Mouse (Mus musculus) heart, embryonic 12.5 days (tissue): ENCODE measurements around the gene Eya4. TPM values are rescaled to one million over a fixed set of nuclear protein-coding genes. Genes with fewer than 3 reads are reported as not detected.

ENCODE experiments used
- ATAC-seq: fragments of 200-750 bp; cut with Nextera tagmentation; 2 replicates; pipeline ENCODE4 v1.8.0; 2017; ENCODE audit warnings: moderate TSS enrichment, moderate library complexity; ENCODE audit not compliant: insufficient number of reproducible peaks, low FRiP score
- H3K27ac ChIP-seq: fragments of 300-500 bp; sonication (generic); 2 replicates; pipeline ENCODE4 v1.5.1; 2016; ENCODE audit warnings: mild to moderate bottlenecking, moderate library complexity; ENCODE audit not compliant: poor library complexity, severe bottlenecking
- H3K27me3 ChIP-seq: fragments of 300-500 bp; sonication (generic); replicated peaks from 2 replicates; pipeline ENCODE4 v1.6.1; 2016; ENCODE audit warnings: mild to moderate bottlenecking, moderate library complexity
- H3K36me3 ChIP-seq: fragments of 300-500 bp; sonication (generic); 2 replicates; pipeline ENCODE4 v1.6.1; 2016; ENCODE audit warnings: mild to moderate bottlenecking, moderate library complexity
- H3K4me1 ChIP-seq: fragments of 300-500 bp; sonication (generic); replicated peaks from 2 replicates; pipeline ENCODE4 v1.6.1; 2016; ENCODE audit warnings: mild to moderate bottlenecking
- H3K4me2 ChIP-seq: fragments of 300-500 bp; sonication (generic); 2 replicates; pipeline ENCODE4 v1.6.1; 2016; ENCODE audit warnings: mild to moderate bottlenecking, moderate library complexity
- H3K4me3 ChIP-seq: fragments of 300-500 bp; sonication (generic); 2 replicates; pipeline ENCODE4 v1.5.1; 2016; ENCODE audit warnings: mild to moderate bottlenecking
- H3K9ac ChIP-seq: fragments of 300-500 bp; sonication (generic); 2 replicates; pipeline ENCODE4 v1.6.1; 2016; ENCODE audit warnings: mild to moderate bottlenecking, moderate library complexity
- H3K9me3 ChIP-seq: fragments of 300-500 bp; sonication (generic); replicated peaks from 2 replicates; pipeline ENCODE4 v1.6.1; 2016; ENCODE audit warnings: mild to moderate bottlenecking, moderate library complexity
- WGBS: fragments of 180-500 bp; shearing (Covaris S2); methylation state at CpG from one replicate; pipeline ENCODE4 v1.1.7; 2016; 5-methylcytosine and 5-hydroxymethylcytosine counted together
- polyA plus RNA-seq: library from polyadenylated mRNA; unstranded; fragments of >200 nt; fragmentation: Nextera tagmentation; extraction: Ambion mirVana; gene quantifications from 2 replicates; pipeline ENCODE4 v1.2.1, GENCODE M21; 2016

The Eya4 gene
- polyA plus RNA-seq, 1 experiment from 2014 or later: 0.97 TPM

GRCm38 (mm10) chr10:23150401-23150800, 200.2 kb downstream of the Eya4 start:
- H3K4me2 ChIP-seq: no peak overlapping the region
- WGBS: 95% methylated on average over 3 of the region's 3 CpGs

DNA sequence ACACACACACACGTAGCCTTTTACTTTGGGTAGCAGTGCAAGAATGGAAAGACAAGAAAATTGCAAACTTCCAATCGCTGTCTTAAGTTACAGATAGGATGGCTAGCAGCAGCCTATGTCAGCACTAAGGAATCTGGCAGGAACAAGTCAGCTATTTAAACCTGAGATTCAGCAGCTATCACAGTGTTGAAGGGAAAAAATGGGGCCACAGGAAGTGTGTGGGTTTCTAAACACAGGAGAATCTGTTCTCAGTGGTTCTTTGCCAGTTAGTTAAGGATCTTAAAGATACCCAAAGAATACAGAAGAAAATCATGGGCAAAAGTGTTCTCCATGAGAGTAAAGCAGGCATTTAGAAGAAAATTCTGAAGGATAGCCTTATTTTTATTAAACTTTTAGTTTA, 206.0 kb downstream of the Eya4 start:
- peak overlapping the region; percentile 27; the same call in 1 of the 2 replicates for H3K27ac ChIP-seq
- H3K4me3 ChIP-seq: no peak overlapping the region
- H3K4me1 ChIP-seq: 0 out of 2 replicates have a peak, but pooled peaks cover 6% of the 10 kb centered on the region
- WGBS: 22% methylated on average over 2 of the region's 2 CpGs
- H3K27me3 ChIP-seq: no peaks in the 10 kb centered on the region
- H3K36me3 ChIP-seq: no peaks in the 10 kb centered on the region
- H3K9me3 ChIP-seq: no peaks in the 10 kb centered on the region
- no peak for ATAC-seq
- H3K9ac ChIP-seq: no peak overlapping the region
- H3K4me2 ChIP-seq: no peak overlapping the region

More at GRCm38 (mm10) chr10:23150401-23150800, 200.2 kb downstream of the Eya4 start:
- H3K9me3 ChIP-seq: no peaks in the 10 kb centered on the region
- H3K4me3 ChIP-seq: no peak overlapping the region
- H3K36me3 ChIP-seq: no peaks in the 10 kb centered on the region
- no peaks in the 10 kb centered on the region for H3K27me3 ChIP-seq
- H3K4me1 ChIP-seq: no peaks in the 10 kb centered on the region
- no peak for ATAC-seq
- H3K9ac ChIP-seq: no peak overlapping the region
- no peak overlapping the region for H3K27ac ChIP-seq

DNA sequence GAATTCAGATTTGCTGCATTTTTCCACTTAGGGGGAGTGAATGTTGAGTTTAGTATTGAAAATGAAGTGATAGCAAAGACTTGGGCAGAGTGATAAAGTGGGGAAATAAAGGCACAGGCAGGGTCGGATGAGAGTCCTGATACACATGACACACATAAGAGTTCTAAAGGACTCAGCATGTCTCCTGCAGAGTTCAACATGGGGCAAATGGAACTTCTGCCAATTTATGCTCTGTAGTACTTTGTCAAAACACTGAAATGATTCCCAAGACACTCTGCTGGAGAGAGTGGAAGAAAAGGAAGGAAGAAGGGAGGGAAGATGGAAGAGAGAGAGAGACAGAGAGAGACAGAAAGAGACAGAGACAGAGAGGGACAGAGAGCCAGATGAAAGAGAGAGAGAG, 222.6 kb downstream of the Eya4 start:
- no peaks in the 10 kb centered on the region for H3K36me3 ChIP-seq
- no peaks in the 10 kb centered on the region for H3K9me3 ChIP-seq
- WGBS: 61% methylated on average over 1 of the region's 1 CpGs
- H3K4me2 ChIP-seq: no peak overlapping the region
- H3K4me3 ChIP-seq: no peak overlapping the region
- H3K9ac ChIP-seq: no peak overlapping the region
- no peak for ATAC-seq
- H3K4me1 ChIP-seq: no peaks in the 10 kb centered on the region
- H3K27ac ChIP-seq: no peak overlapping the region
- no peaks in the 10 kb centered on the region for H3K27me3 ChIP-seq

DNA sequence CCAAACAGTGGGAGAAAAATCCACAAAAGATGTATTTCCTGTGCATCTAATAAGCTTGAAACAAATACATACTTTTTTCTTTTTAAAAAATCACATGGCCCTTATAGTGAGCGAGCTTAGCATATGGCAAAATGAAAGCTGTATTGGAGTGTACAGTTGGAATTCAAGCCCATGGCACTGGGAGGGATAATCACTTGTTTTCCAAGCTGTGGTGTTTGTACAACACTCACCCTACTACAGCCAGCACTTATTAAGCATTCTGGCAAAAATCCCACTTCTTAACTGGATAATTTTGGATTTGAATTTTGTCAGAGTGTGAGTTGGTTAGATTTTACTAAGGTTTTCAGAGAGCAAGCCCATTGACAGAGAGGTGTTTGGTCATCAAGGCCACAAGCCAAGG, 223.4 kb downstream of the Eya4 start:
- Histone ChIP-seq H3K27me3 (no peaks in the 10 kb centered on the region), H3K4me3 (no peak overlapping the region), H3K4me1 (no peaks in the 10 kb centered on the region), H3K36me3 (no peaks in the 10 kb centered on the region), H3K27ac (no peak overlapping the region), H3K9ac (no peak overlapping the region), H3K4me2 (no peak overlapping the region), H3K9me3 (no peaks in the 10 kb centered on the region)
- ATAC-seq: no peak
- 85% methylated on average over 1 of the region's 1 CpGs for WGBS

- H3K4me1 ChIP-seq: no peaks in the 10 kb centered on the region
- H3K27ac ChIP-seq: no peak overlapping the region
- no peaks in the 10 kb centered on the region for H3K36me3 ChIP-seq
- no peaks in the 10 kb centered on the region for H3K27me3 ChIP-seq
- no peaks in the 10 kb centered on the region for H3K9me3 ChIP-seq
- no peak overlapping the region for H3K9ac ChIP-seq
- no peak overlapping the region for H3K4me3 ChIP-seq
- ATAC-seq: no peak
- H3K4me2 ChIP-seq: no peak overlapping the region
- 84% methylated on average over 5 of the region's 5 CpGs for WGBS
Observed at GRCm38 (mm10) chr10:23126529-23126928, 224.1 kb downstream of the Eya4 start.

- Histone ChIP-seq H3K27ac (no peak overlapping the region), H3K9me3 (no peaks in the 10 kb centered on the region), H3K4me3 (no peak overlapping the region), H3K4me1 (no peaks in the 10 kb centered on the region), H3K4me2 (no peak overlapping the region), H3K36me3 (no peaks in the 10 kb centered on the region), H3K27me3 (no peaks in the 10 kb centered on the region), H3K9ac (no peak overlapping the region)
- no peak for ATAC-seq
- WGBS: 41% methylated on average over 2 of the region's 2 CpGs
Observed at GRCm38 (mm10) chr10:23120437-23120836, 230.1 kb downstream of the Eya4 start.

DNA sequence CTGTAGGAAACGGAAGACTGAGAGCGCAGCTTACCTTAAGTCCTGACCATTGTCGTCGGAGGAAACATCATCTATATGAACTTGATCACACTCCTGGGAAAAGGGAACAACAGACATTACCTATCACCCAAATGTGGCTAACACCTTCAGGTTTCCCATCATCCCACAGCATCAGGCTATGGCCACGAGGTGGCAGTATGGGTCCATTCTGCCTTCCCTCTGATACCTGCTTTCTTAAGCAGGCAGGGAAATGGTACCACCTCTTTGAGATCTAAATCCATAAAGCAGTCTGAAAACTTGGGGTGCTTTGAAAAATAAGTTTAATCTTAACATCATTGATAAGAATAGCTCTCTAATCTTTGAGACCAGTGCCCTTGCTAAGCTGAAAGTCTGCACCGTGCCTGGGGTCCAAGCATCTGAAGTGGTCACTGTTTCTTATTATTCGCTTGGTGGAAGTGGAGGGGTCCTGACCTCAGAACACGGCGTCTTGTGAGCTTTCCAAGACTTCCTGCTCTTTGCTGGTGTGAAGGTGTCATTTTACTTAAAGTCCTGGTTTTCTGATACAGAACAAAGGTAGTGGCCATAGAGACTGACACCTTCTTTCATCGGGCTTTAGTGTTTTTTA, 233.7 kb downstream of the Eya4 start:
- Histone ChIP-seq H3K4me2 (no peak overlapping the region), H3K9me3 (no peaks in the 10 kb centered on the region), H3K9ac (no peak overlapping the region), H3K4me1 (no peaks in the 10 kb centered on the region), H3K36me3 (no peaks in the 10 kb centered on the region), H3K27me3 (no peaks in the 10 kb centered on the region), H3K27ac (no peak overlapping the region), H3K4me3 (no peak overlapping the region)
- ATAC-seq: no peak
- WGBS: 45% methylated on average over 10 of the region's 10 CpGs

DNA sequence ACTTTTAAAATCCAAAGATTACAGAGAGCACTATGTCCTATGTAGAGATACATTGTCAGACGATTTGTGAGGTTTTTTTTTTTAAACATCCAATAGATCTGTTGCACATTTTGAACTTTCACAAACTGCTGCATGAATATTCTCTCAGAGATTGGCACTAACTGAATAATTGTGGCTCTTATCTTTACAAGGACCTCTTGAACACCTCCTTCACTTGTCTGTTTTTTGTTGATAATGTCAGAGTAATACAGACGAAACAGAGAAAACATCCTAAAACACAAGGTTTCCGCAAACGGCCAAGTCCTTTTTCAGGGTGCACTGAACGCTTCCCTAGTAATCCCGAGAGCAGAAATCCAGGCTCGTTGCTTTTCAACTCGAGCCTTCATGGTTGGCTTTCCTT, 234.5 kb downstream of the Eya4 start:
- Histone ChIP-seq H3K4me3 (no peak overlapping the region), H3K9me3 (no peaks in the 10 kb centered on the region), H3K4me2 (no peak overlapping the region), H3K9ac (no peak overlapping the region), H3K27ac (no peak overlapping the region), H3K36me3 (no peaks in the 10 kb centered on the region), H3K27me3 (no peaks in the 10 kb centered on the region), H3K4me1 (no peaks in the 10 kb centered on the region)
- WGBS: 71% methylated on average over 8 of the region's 8 CpGs
- no peak for ATAC-seq

- no peaks in the 10 kb centered on the region for H3K4me1 ChIP-seq
- no peak overlapping the region for H3K4me2 ChIP-seq
- H3K9me3 ChIP-seq: no peaks in the 10 kb centered on the region
- H3K27me3 ChIP-seq: no peaks in the 10 kb centered on the region
- no peak overlapping the region for H3K4me3 ChIP-seq
- no peak overlapping the region for H3K27ac ChIP-seq
- H3K9ac ChIP-seq: no peak overlapping the region
- 62% methylated on average over 3 of the region's 3 CpGs for WGBS
- no peak for ATAC-seq
- no peaks in the 10 kb centered on the region for H3K36me3 ChIP-seq
Observed at GRCm38 (mm10) chr10:23115321-23115720, 235.3 kb downstream of the Eya4 start.

- WGBS: 69% methylated on average over 4 of the region's 4 CpGs
- Histone ChIP-seq H3K36me3 (no peaks in the 10 kb centered on the region), H3K27ac (no peak overlapping the region), H3K4me2 (no peak overlapping the region), H3K9ac (no peak overlapping the region), H3K27me3 (no peaks in the 10 kb centered on the region), H3K4me1 (peaks cover 3% of the 10 kb centered on the region; the same call in 1 of the 2 replicates), H3K9me3 (no peaks in the 10 kb centered on the region), H3K4me3 (no peak overlapping the region)
- ATAC-seq: no peak
Observed at GRCm38 (mm10) chr10:23108122-23108521, 242.5 kb downstream of the Eya4 start.

- H3K4me3 ChIP-seq: no peak overlapping the region
- no peaks in the 10 kb centered on the region for H3K27me3 ChIP-seq
- H3K9me3 ChIP-seq: no peaks in the 10 kb centered on the region
- peaks cover 10% of the 10 kb centered on the region; the same call in 1 of the 2 replicates for H3K4me1 ChIP-seq
- ATAC-seq: no peak
- H3K36me3 ChIP-seq: no peaks in the 10 kb centered on the region
- no peak overlapping the region for H3K27ac ChIP-seq
- H3K4me2 ChIP-seq: no peak overlapping the region
- H3K9ac ChIP-seq: no peak overlapping the region
- WGBS: 73% methylated on average over 7 of the region's 7 CpGs
Observed at GRCm38 (mm10) chr10:23092517-23092916, 258.1 kb downstream of the Eya4 start.

GRCm38 (mm10) chr10:23091552-23091951, 259.0 kb downstream of the Eya4 start:
- no peak overlapping the region for H3K27ac ChIP-seq
- no peak for ATAC-seq
- peaks cover 10% of the 10 kb centered on the region; the same call in 1 of the 2 replicates for H3K4me1 ChIP-seq
- H3K9me3 ChIP-seq: no peaks in the 10 kb centered on the region
- H3K36me3 ChIP-seq: no peaks in the 10 kb centered on the region
- H3K9ac ChIP-seq: no peak overlapping the region
- H3K4me2 ChIP-seq: no peak overlapping the region
- no peak overlapping the region for H3K4me3 ChIP-seq
- WGBS: 59% methylated on average over 3 of the region's 3 CpGs
- H3K27me3 ChIP-seq: no peaks in the 10 kb centered on the region
